Mouse (Mus musculus): ENCODE results near the gene Zpbp2.

The Zpbp2 gene

GRCm38 (mm10) chr11:98550975-98551828 is at the start of gene Zpbp2:
Gene Zpbp2 (plus strand): TSS chr11:98551097.
- peak; percentile 97 for DNase-seq (ENCODE audit: low spot score)

GRCm38 (mm10) chr11:98504926-98505325 is 46.0 kb upstream of the Zpbp2 start:
- no peak for DNase-seq (ENCODE audit: low spot score)

GRCm38 (mm10) chr11:98509434-98509833 is 41.5 kb upstream of the Zpbp2 start:
- DNase-seq (ENCODE audit: low spot score): no peak

- DNase-seq (ENCODE audit: low spot score): no peak
Measured at GRCm38 (mm10) chr11:98510125-98510524, 40.8 kb upstream of the Zpbp2 start.

- DNase-seq (ENCODE audit: low spot score): no peak
Measured at GRCm38 (mm10) chr11:98512881-98513280, 38.0 kb upstream of the Zpbp2 start.

- no peak for DNase-seq (ENCODE audit: low spot score)
Measured at GRCm38 (mm10) chr11:98513356-98513936, 37.5 kb upstream of the Zpbp2 start.

- no peak for DNase-seq (ENCODE audit: low spot score)
Measured at GRCm38 (mm10) chr11:98520468-98520867, 30.4 kb upstream of the Zpbp2 start.

- no peak for DNase-seq (ENCODE audit: low spot score)
Measured at GRCm38 (mm10) chr11:98525140-98525539, 25.8 kb upstream of the Zpbp2 start.

GRCm38 (mm10) chr11:98526824-98527461 is 24.0 kb upstream of the Zpbp2 start:
- no peak for DNase-seq (ENCODE audit: low spot score)

GRCm38 (mm10) chr11:98537480-98538034 is 13.3 kb upstream of the Zpbp2 start:
- DNase-seq (ENCODE audit: low spot score): no peak

GRCm38 (mm10) chr11:98540319-98540718 is 10.6 kb upstream of the Zpbp2 start:
- no peak for DNase-seq (ENCODE audit: low spot score)

- DNase-seq (ENCODE audit: low spot score): no peak
Measured at GRCm38 (mm10) chr11:98542553-98542952, 8.3 kb upstream of the Zpbp2 start.

GRCm38 (mm10) chr11:98543414-98543813 is 7.5 kb upstream of the Zpbp2 start:
- no peak for DNase-seq (ENCODE audit: low spot score)

- DNase-seq (ENCODE audit: low spot score): no peak
Measured at GRCm38 (mm10) chr11:98544890-98545677, 5.8 kb upstream of the Zpbp2 start.

- DNase-seq (ENCODE audit: low spot score): peak; percentile 34
Measured at GRCm38 (mm10) chr11:98545711-98546231, 5.1 kb upstream of the Zpbp2 start, which contains the start of gene Ikzf3. Gene Ikzf3 (minus strand): TSS chr11:98546031.

GRCm38 (mm10) chr11:98546529-98547307 is 4.2 kb upstream of the Zpbp2 start:
- DNase-seq (ENCODE audit: low spot score): no peak

GRCm38 (mm10) chr11:98547308-98547693 is 3.6 kb upstream of the Zpbp2 start:
- no peak for DNase-seq (ENCODE audit: low spot score)

GRCm38 (mm10) chr11:98549363-98549762 is 1.5 kb upstream of the Zpbp2 start:
- DNase-seq (ENCODE audit: low spot score): no peak

- DNase-seq (ENCODE audit: low spot score): no peak
Measured at GRCm38 (mm10) chr11:98550311-98550974, 454 bp upstream of the Zpbp2 start.

- DNase-seq (ENCODE audit: low spot score): no peak
Measured at GRCm38 (mm10) chr11:98553966-98554365, 3.1 kb downstream of the Zpbp2 start.

Data from spleen, adult 12 weeks (tissue).